17 mouse cellular contexts compared by ENCODE assay signal in the genomic region with DNA sequence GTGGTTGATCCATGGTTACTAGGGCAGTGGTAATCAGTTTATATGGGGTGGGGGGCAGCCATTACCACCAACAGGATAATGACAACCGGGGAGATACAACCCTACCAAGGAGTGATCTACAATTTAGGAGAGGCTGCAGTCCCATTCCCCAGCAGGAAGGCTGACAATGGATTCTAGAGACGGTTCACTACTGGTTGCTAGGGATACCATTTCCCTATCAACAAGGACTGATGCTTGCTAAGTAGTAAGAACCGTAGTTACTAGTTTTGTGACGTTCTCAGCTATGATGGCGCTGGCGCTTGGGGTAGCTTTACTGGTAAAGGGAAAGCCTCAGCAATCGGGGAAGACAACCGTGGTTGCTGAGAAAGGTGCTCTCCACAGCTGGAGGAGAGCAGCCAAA. TPM values are rescaled to one million over a fixed set of nuclear protein-coding genes. Genes with fewer than 3 reads are reported as not detected.
A peak's percentile ranks its signal among the peaks of the same experiment; 100 is the strongest.
DNase-seq lines count a peak whose midpoint lies in the region; ATAC-seq lines count a peak whose summit lies in the region.
"Had no signal": no experiment of that assay in that cellular context is flagged by ENCODE, and none has a peak within 500 bp of the region (broad histone marks: within the 10 kb centered on the region; RNA-seq: fewer than 3 reads in every experiment).

No protein-coding gene starts in this region.

- H3K9ac ChIP-seq in forebrain, embryonic 14.5 days (ENCODE audit: low read length), result no peak overlapping the region
- 0 out of 2 replicates have a peak overlapping the region, but pooled peaks have one; percentile 3 for H3K9ac ChIP-seq in hindbrain, embryonic 15.5 days
- H3K9ac ChIP-seq in midbrain, embryonic 16.5 days (ENCODE audit: low read depth, low read length), result peak overlapping the region; percentile 48
- H3K9ac ChIP-seq: embryonic facial prominence, embryonic 12.5 days; liver, embryonic 13.5 days had no signal

- no peak overlapping the region for H3K4me2 ChIP-seq in forebrain, embryonic 14.5 days (ENCODE audit: low read length)
- H3K4me2 ChIP-seq in hindbrain, embryonic 15.5 days, result no peak overlapping the region
- H3K4me2 ChIP-seq in midbrain, embryonic 16.5 days (ENCODE audit: low read length), result peak overlapping the region; percentile 4; the same call in 1 of the 2 replicates
- H3K4me2 ChIP-seq: embryonic facial prominence, embryonic 12.5 days; liver, embryonic 13.5 days had no signal

- 0 out of 2 replicates have a peak, but pooled peaks have one; percentile 35 for ATAC-seq in forebrain, embryonic 14.5 days
- ATAC-seq in hindbrain, embryonic 15.5 days (ENCODE audit: low FRiP score, low read depth), result 0 out of 2 replicates have a peak, but pooled peaks have one; percentile 4
- ATAC-seq in midbrain, embryonic 16.5 days, result peak; percentile 34

- H3K36me3 ChIP-seq in forebrain, embryonic 10.5 days (replicated peaks), result peaks cover 57% of the 10 kb centered on the region
- peaks cover 37% of the 10 kb centered on the region for H3K36me3 ChIP-seq in forebrain, embryonic 14.5 days (ENCODE audit: control insufficient read depth, insufficient read depth, low read length)
- H3K36me3 ChIP-seq in hindbrain, embryonic 15.5 days, result peaks cover 30% of the 10 kb centered on the region
- peaks cover 21% of the 10 kb centered on the region for H3K36me3 ChIP-seq in midbrain, embryonic 16.5 days (ENCODE audit: control insufficient read depth, insufficient read depth, low read length)

- no peaks in the 10 kb centered on the region for H3K27me3 ChIP-seq in forebrain, embryonic 10.5 days (ENCODE audit: poor library complexity, severe bottlenecking)
- H3K27me3 ChIP-seq in forebrain, embryonic 14.5 days (replicated peaks; ENCODE audit: control insufficient read depth, insufficient read depth, low read length), result no peaks in the 10 kb centered on the region
- no peaks in the 10 kb centered on the region for H3K27me3 ChIP-seq in hindbrain, embryonic 15.5 days
- no peaks in the 10 kb centered on the region for H3K27me3 ChIP-seq in midbrain, embryonic 16.5 days (ENCODE audit: control insufficient read depth, insufficient read depth, low read depth, low read length)
- H3K27me3 ChIP-seq: embryonic facial prominence, embryonic 12.5 days; liver, embryonic 13.5 days; megakaryocyte, embryonic 14.5 days had no signal

- H3K4me1 ChIP-seq in forebrain, embryonic 10.5 days, result peaks cover 19% of the 10 kb centered on the region
- peaks cover 7% of the 10 kb centered on the region for H3K4me1 ChIP-seq in forebrain, embryonic 14.5 days (ENCODE audit: control insufficient read depth, insufficient read depth, low read length)
- H3K4me1 ChIP-seq in hindbrain, embryonic 15.5 days (replicated peaks), result peaks cover 20% of the 10 kb centered on the region
- H3K4me1 ChIP-seq in midbrain, embryonic 16.5 days (ENCODE audit: control insufficient read depth, insufficient read depth, low read length), result peaks cover 22% of the 10 kb centered on the region
- H3K4me1 ChIP-seq: embryonic facial prominence, embryonic 12.5 days; liver, embryonic 13.5 days had no signal

- 0 out of 2 replicates have a peak overlapping the region, but pooled peaks have one; percentile 48 for H3K27ac ChIP-seq in forebrain, embryonic 10.5 days
- H3K27ac ChIP-seq in forebrain, embryonic 14.5 days (ENCODE audit: low read depth, low read length), result peak overlapping the region; percentile 65
- peak overlapping the region; percentile 76 for H3K27ac ChIP-seq in hindbrain, embryonic 15.5 days (replicated peaks)
- H3K27ac ChIP-seq in midbrain, embryonic 16.5 days (ENCODE audit: low read length), result peak overlapping the region; percentile 87
- H3K27ac ChIP-seq: embryonic facial prominence, embryonic 12.5 days; liver, embryonic 13.5 days had no signal

- H3K9me3 ChIP-seq in forebrain, embryonic 10.5 days, result peaks cover 5% of the 10 kb centered on the region; the same call in 1 of the 2 replicates
- H3K9me3 ChIP-seq in forebrain, embryonic 14.5 days (replicated peaks; ENCODE audit: control insufficient read depth, low read length), result no peaks in the 10 kb centered on the region
- no peaks in the 10 kb centered on the region for H3K9me3 ChIP-seq in hindbrain, embryonic 15.5 days
- no peaks in the 10 kb centered on the region for H3K9me3 ChIP-seq in midbrain, embryonic 16.5 days (replicated peaks; ENCODE audit: control insufficient read depth, low read length, poor library complexity, severe bottlenecking)
- H3K9me3 ChIP-seq: embryonic facial prominence, embryonic 12.5 days; G1E; liver, embryonic 13.5 days; megakaryocyte, embryonic 14.5 days had no signal

- no peak overlapping the region for H3K4me3 ChIP-seq in forebrain, embryonic 10.5 days
- no peak overlapping the region for H3K4me3 ChIP-seq in forebrain, embryonic 14.5 days (ENCODE audit: low read depth, low read length)
- H3K4me3 ChIP-seq in hindbrain, embryonic 15.5 days, result no peak overlapping the region
- H3K4me3 ChIP-seq in midbrain, embryonic 16.5 days (ENCODE audit: low read depth, low read length), result no peak overlapping the region
- H3K4me3 ChIP-seq: embryonic facial prominence, embryonic 12.5 days; liver, embryonic 13.5 days; megakaryocyte, embryonic 14.5 days had no signal

- DNase-seq in forebrain, embryonic 10.5 days (ENCODE audit: extremely low spot score, low spot score), result no peak
- no peak for DNase-seq in forebrain, embryonic 14.5 days (ENCODE audit: low spot score)
- DNase-seq in thymus, postnatal 25 days, result no peak
- DNase-seq in gastrocnemius, postnatal 4 days (ENCODE audit: low spot score in 2 of 2), result no peak
- no peak for DNase-seq in gastrocnemius, postnatal 10 days
- DNase-seq: cerebellum, adult 11 months; heart, postnatal 4 days; kidney, adult 8-10 months; kidney, postnatal 36 days; layer of hippocampus, postnatal 36 days; liver, embryonic 13.5 days; thymus, postnatal 36 days had no signal

- 87% methylated on average over 8 of the region's 8 CpGs for WGBS in forebrain, embryonic 10.5 days
- WGBS in forebrain, embryonic 14.5 days, result 78% methylated on average over 8 of the region's 8 CpGs
- WGBS in hindbrain, embryonic 15.5 days, result 63% methylated on average over 8 of the region's 8 CpGs
- WGBS in midbrain, embryonic 16.5 days, result 60% methylated on average over 8 of the region's 8 CpGs

RNA-seq across cellular contexts. Expression of a gene that starts 7.3 kb away (rescaled TPM):
- 3.3 and 4.1 TPM in 2 replicates for polyA plus RNA-seq in forebrain, embryonic 10.5 days (2016; fragmentation: Nextera tagmentation; extraction: Ambion mirVana)
- 1.8 and 2.1 TPM in 2 replicates for polyA plus RNA-seq in forebrain, embryonic 14.5 days (2014; fragmentation: Nextera tagmentation; extraction: Ambion mirVana)
- 5.0 and 5.2 TPM in 2 replicates for polyA plus RNA-seq in hindbrain, embryonic 15.5 days (2015; fragmentation: Nextera tagmentation; extraction: Ambion mirVana)
- polyA plus RNA-seq in midbrain, embryonic 16.5 days (2015; fragmentation: Nextera tagmentation; extraction: Ambion mirVana), result 4.5 and 4.9 TPM in 2 replicates
- 1 to 10 TPM; 2.0 to 3.5 TPM for total RNA-seq in gastrocnemius, postnatal 4 days (2021)
- 1 to 10 TPM in 1 of 2 experiments, under 1 TPM in 1; 0.99 to 1.1 TPM for total RNA-seq in gastrocnemius, postnatal 10 days (2021)

RNA-seq across cellular contexts. Expression of a gene that starts 8.0 kb away (rescaled TPM):
- polyA plus RNA-seq in forebrain, embryonic 10.5 days (2016; fragmentation: Nextera tagmentation; extraction: Ambion mirVana), result 286 and 298 TPM in 2 replicates
- 233 TPM in 2 replicates for polyA plus RNA-seq in forebrain, embryonic 14.5 days (2014; fragmentation: Nextera tagmentation; extraction: Ambion mirVana)
- polyA plus RNA-seq in hindbrain, embryonic 15.5 days (2015; fragmentation: Nextera tagmentation; extraction: Ambion mirVana), result 275 and 297 TPM in 2 replicates
- 262 and 285 TPM in 2 replicates for polyA plus RNA-seq in midbrain, embryonic 16.5 days (2015; fragmentation: Nextera tagmentation; extraction: Ambion mirVana)
- total RNA-seq in gastrocnemius, postnatal 4 days (2021), result 10 to 100 TPM; 86.2 to 95.2 TPM
- 10 to 100 TPM; 55.7 to 57.4 TPM for total RNA-seq in gastrocnemius, postnatal 10 days (2021)

RNA-seq across cellular contexts. Expression of a gene that starts 8.6 kb away (rescaled TPM):
- polyA plus RNA-seq in forebrain, embryonic 10.5 days (2016; fragmentation: Nextera tagmentation; extraction: Ambion mirVana), result 37.5 and 40.9 TPM in 2 replicates
- polyA plus RNA-seq in forebrain, embryonic 14.5 days (2014; fragmentation: Nextera tagmentation; extraction: Ambion mirVana), result 35.1 and 49.3 TPM in 2 replicates
- 105 and 113 TPM in 2 replicates for polyA plus RNA-seq in hindbrain, embryonic 15.5 days (2015; fragmentation: Nextera tagmentation; extraction: Ambion mirVana)
- 102 and 118 TPM in 2 replicates for polyA plus RNA-seq in midbrain, embryonic 16.5 days (2015; fragmentation: Nextera tagmentation; extraction: Ambion mirVana)
- total RNA-seq in gastrocnemius, postnatal 4 days (2021), result 10 to 100 TPM; 24.9 to 25.0 TPM
- 10 to 100 TPM; 13.6 to 21.6 TPM for total RNA-seq in gastrocnemius, postnatal 10 days (2021)

RNA-seq across cellular contexts. Expression of a gene that starts 19.1 kb away (rescaled TPM):
- polyA plus RNA-seq in forebrain, embryonic 10.5 days (2016; fragmentation: Nextera tagmentation; extraction: Ambion mirVana), result 14.6 and 15.4 TPM in 2 replicates
- polyA plus RNA-seq in forebrain, embryonic 14.5 days (2014; fragmentation: Nextera tagmentation; extraction: Ambion mirVana), result 10.2 and 12.3 TPM in 2 replicates
- polyA plus RNA-seq in hindbrain, embryonic 15.5 days (2015; fragmentation: Nextera tagmentation; extraction: Ambion mirVana), result 15.3 and 17.1 TPM in 2 replicates
- 12.6 and 13.2 TPM in 2 replicates for polyA plus RNA-seq in midbrain, embryonic 16.5 days (2015; fragmentation: Nextera tagmentation; extraction: Ambion mirVana)
- total RNA-seq in gastrocnemius, postnatal 4 days (2021), result 1 to 10 TPM; 9.8 TPM
- total RNA-seq in gastrocnemius, postnatal 10 days (2021), result 1 to 10 TPM; 5.6 to 6.9 TPM

RNA-seq across cellular contexts. Expression of a gene that starts 19.1 kb away (rescaled TPM):
- 1,434 and 1,436 TPM in 2 replicates for polyA plus RNA-seq in forebrain, embryonic 10.5 days (2016; fragmentation: Nextera tagmentation; extraction: Ambion mirVana)
- polyA plus RNA-seq in forebrain, embryonic 14.5 days (2014; fragmentation: Nextera tagmentation; extraction: Ambion mirVana), result 1,006 and 1,170 TPM in 2 replicates
- 691 and 766 TPM in 2 replicates for polyA plus RNA-seq in hindbrain, embryonic 15.5 days (2015; fragmentation: Nextera tagmentation; extraction: Ambion mirVana)
- polyA plus RNA-seq in midbrain, embryonic 16.5 days (2015; fragmentation: Nextera tagmentation; extraction: Ambion mirVana), result 646 and 689 TPM in 2 replicates
- 1,000 to 10,000 TPM in 1 of 2 experiments, 100 to 1,000 TPM in 1; 942 to 1,092 TPM for total RNA-seq in gastrocnemius, postnatal 4 days (2021)
- 100 to 1,000 TPM; 742 to 768 TPM for total RNA-seq in gastrocnemius, postnatal 10 days (2021)
